Mouse (Mus musculus): ENCODE results near the gene Rtp3. TPM values are rescaled to one million over a fixed set of nuclear protein-coding genes. Genes with fewer than 3 reads are reported as not detected.

Rtp3 gene
- polyA plus RNA-seq, 1 experiment from 2014 or later: not detected

- H3K9me3 ChIP-seq (ENCODE audit: control insufficient read depth, low read length): no peaks in the 10 kb centered on the region
- no peaks in the 10 kb centered on the region for H3K36me3 ChIP-seq (ENCODE audit: control insufficient read depth, insufficient read depth, low read length)
- H3K27me3 ChIP-seq (ENCODE audit: control insufficient read depth, insufficient read depth, low read length): peaks cover 2% of the 10 kb centered on the region; the same call in 1 of the 2 replicates
- 0 out of 2 replicates have a peak, but pooled peaks cover 3% of the 10 kb centered on the region for H3K4me1 ChIP-seq (ENCODE audit: control insufficient read depth, insufficient read depth, low read length)
- no peak overlapping the region for H3K9ac ChIP-seq (replicated peaks; ENCODE audit: low read depth, low read length)
- 8% methylated on average over 18 of the region's 18 CpGs for WGBS
- peak overlapping the region; percentile 29; the same call in 1 of the 2 replicates for H3K4me2 ChIP-seq (ENCODE audit: low read depth, low read length)
- ATAC-seq (ENCODE audit: low read depth): no peak
- H3K4me3 ChIP-seq (ENCODE audit: low read depth, low read length): no peak overlapping the region
- H3K27ac ChIP-seq (ENCODE audit: low read depth, low read length): no peak overlapping the region
These were observed 45.0 kb downstream of the Rtp3 start for GRCm38 (mm10) chr9:110945343-110945742.

- Histone ChIP-seq H3K4me2 (ENCODE audit: low read depth, low read length) (no peak overlapping the region), H3K9ac (replicated peaks; ENCODE audit: low read depth, low read length) (no peak overlapping the region), H3K27ac (ENCODE audit: low read depth, low read length) (no peak overlapping the region), H3K36me3 (ENCODE audit: control insufficient read depth, insufficient read depth, low read length) (no peaks in the 10 kb centered on the region), H3K4me3 (ENCODE audit: low read depth, low read length) (no peak overlapping the region), H3K4me1 (ENCODE audit: control insufficient read depth, insufficient read depth, low read length) (0 out of 2 replicates have a peak, but pooled peaks cover 3% of the 10 kb centered on the region), H3K9me3 (ENCODE audit: control insufficient read depth, low read length) (no peaks in the 10 kb centered on the region), H3K27me3 (ENCODE audit: control insufficient read depth, insufficient read depth, low read length) (peaks cover 2% of the 10 kb centered on the region; the same call in 1 of the 2 replicates)
- no peak for ATAC-seq (ENCODE audit: low read depth)
- WGBS: 32% methylated on average over 13 of the region's 13 CpGs
These were observed 46.1 kb downstream of the Rtp3 start for GRCm38 (mm10) chr9:110944265-110944664.

GRCm38 (mm10) chr9:110937506-110938490, 52.6 kb downstream of the Rtp3 start:
- H3K4me3 ChIP-seq (ENCODE audit: low read depth, low read length): no peak overlapping the region
- H3K27me3 ChIP-seq (ENCODE audit: control insufficient read depth, insufficient read depth, low read length): no peaks in the 10 kb centered on the region
- no peaks in the 10 kb centered on the region for H3K36me3 ChIP-seq (ENCODE audit: control insufficient read depth, insufficient read depth, low read length)
- H3K27ac ChIP-seq (ENCODE audit: low read depth, low read length): no peak overlapping the region
- 76% methylated on average over 12 of the region's 12 CpGs for WGBS
- no peak overlapping the region for H3K4me2 ChIP-seq (ENCODE audit: low read depth, low read length)
- ATAC-seq (ENCODE audit: low read depth): no peak
- 0 out of 2 replicates have a peak, but pooled peaks cover 2% of the 10 kb centered on the region for H3K4me1 ChIP-seq (ENCODE audit: control insufficient read depth, insufficient read depth, low read length)
- no peaks in the 10 kb centered on the region for H3K9me3 ChIP-seq (ENCODE audit: control insufficient read depth, low read length)
- no peak overlapping the region for H3K9ac ChIP-seq (replicated peaks; ENCODE audit: low read depth, low read length)

- no peaks in the 10 kb centered on the region for H3K27me3 ChIP-seq (ENCODE audit: control insufficient read depth, insufficient read depth, low read length)
- H3K4me1 ChIP-seq (ENCODE audit: control insufficient read depth, insufficient read depth, low read length): 0 out of 2 replicates have a peak, but pooled peaks cover 7% of the 10 kb centered on the region
- no peak overlapping the region for H3K4me3 ChIP-seq (ENCODE audit: low read depth, low read length)
- H3K36me3 ChIP-seq (ENCODE audit: control insufficient read depth, insufficient read depth, low read length): no peaks in the 10 kb centered on the region
- H3K4me2 ChIP-seq (ENCODE audit: low read depth, low read length): no peak overlapping the region
- H3K9me3 ChIP-seq (ENCODE audit: control insufficient read depth, low read length): no peaks in the 10 kb centered on the region
- WGBS: 82% methylated on average over 7 of the region's 7 CpGs
- H3K9ac ChIP-seq (replicated peaks; ENCODE audit: low read depth, low read length): no peak overlapping the region
- no peak overlapping the region for H3K27ac ChIP-seq (ENCODE audit: low read depth, low read length)
- ATAC-seq (ENCODE audit: low read depth): no peak
These were observed 54.4 kb downstream of the Rtp3 start for GRCm38 (mm10) chr9:110935941-110936340.

Other genes starting within 250 kb of the Rtp3 start
- gene Myl3, start 248.7 kb downstream of the Rtp3 start, polyA plus RNA-seq (2014; fragmentation: Nextera tagmentation; extraction: Ambion mirVana): 0.50 and 0.66 TPM in 2 replicates
- gene Pth1r, start 243.4 kb downstream of the Rtp3 start, polyA plus RNA-seq (2014; fragmentation: Nextera tagmentation; extraction: Ambion mirVana): 5.2 and 11.3 TPM in 2 replicates
- gene Prss42, start 192.4 kb downstream of the Rtp3 start, polyA plus RNA-seq (2014; fragmentation: Nextera tagmentation; extraction: Ambion mirVana): not detected in 2 replicates
- not detected in 2 replicates for gene Prss44, start 176.6 kb downstream of the Rtp3 start, polyA plus RNA-seq (2014; fragmentation: Nextera tagmentation; extraction: Ambion mirVana)
- gene Prss43, start 163.9 kb downstream of the Rtp3 start, polyA plus RNA-seq (2014; fragmentation: Nextera tagmentation; extraction: Ambion mirVana): not detected in 2 replicates
- gene Prss45, start 156.0 kb downstream of the Rtp3 start, polyA plus RNA-seq (2014; fragmentation: Nextera tagmentation; extraction: Ambion mirVana): not detected in 2 replicates
- gene Prss46, start 146.1 kb downstream of the Rtp3 start, polyA plus RNA-seq (2014; fragmentation: Nextera tagmentation; extraction: Ambion mirVana): not detected in 2 replicates
- gene Prss50, start 132.6 kb downstream of the Rtp3 start, polyA plus RNA-seq (2014; fragmentation: Nextera tagmentation; extraction: Ambion mirVana): 0.24 and 0.43 TPM in 2 replicates
- 1.5 and 2.6 TPM in 2 replicates for gene Als2cl, start 110.7 kb downstream of the Rtp3 start, polyA plus RNA-seq (2014; fragmentation: Nextera tagmentation; extraction: Ambion mirVana)
- gene Tmie, start 110.5 kb downstream of the Rtp3 start, polyA plus RNA-seq (2014; fragmentation: Nextera tagmentation; extraction: Ambion mirVana): 1.3 and 3.1 TPM in 2 replicates
- gene Fam240a, start 73.7 kb downstream of the Rtp3 start, polyA plus RNA-seq (2014; fragmentation: Nextera tagmentation; extraction: Ambion mirVana): not detected in 2 replicates
- gene Tdgf1, start 44.4 kb downstream of the Rtp3 start, polyA plus RNA-seq (2014; fragmentation: Nextera tagmentation; extraction: Ambion mirVana): 0.58 and 0.71 TPM in 2 replicates
- gene Lrrc2, start 39.0 kb downstream of the Rtp3 start, polyA plus RNA-seq (2014; fragmentation: Nextera tagmentation; extraction: Ambion mirVana): 1.3 and 1.5 TPM in 2 replicates
- gene Ltf, start 28.7 kb upstream of the Rtp3 start, polyA plus RNA-seq (2014; fragmentation: Nextera tagmentation; extraction: Ambion mirVana): 0.29 and 0.75 TPM in 2 replicates
- gene Ccrl2, start 66.9 kb upstream of the Rtp3 start, polyA plus RNA-seq (2014; fragmentation: Nextera tagmentation; extraction: Ambion mirVana): 0.35 and 1.1 TPM in 2 replicates
- gene Lrrfip2, start 127.0 kb upstream of the Rtp3 start, polyA plus RNA-seq (2014; fragmentation: Nextera tagmentation; extraction: Ambion mirVana): 42.5 and 51.8 TPM in 2 replicates